Mouse (Mus musculus): ENCODE measurements around the gene Nsun4. TPM values are rescaled to one million over a fixed set of nuclear protein-coding genes. Genes with fewer than 3 reads are reported as not detected.

Gene Nsun4
- polyA plus RNA-seq, 1 experiment = 12.0 TPM

DNA sequence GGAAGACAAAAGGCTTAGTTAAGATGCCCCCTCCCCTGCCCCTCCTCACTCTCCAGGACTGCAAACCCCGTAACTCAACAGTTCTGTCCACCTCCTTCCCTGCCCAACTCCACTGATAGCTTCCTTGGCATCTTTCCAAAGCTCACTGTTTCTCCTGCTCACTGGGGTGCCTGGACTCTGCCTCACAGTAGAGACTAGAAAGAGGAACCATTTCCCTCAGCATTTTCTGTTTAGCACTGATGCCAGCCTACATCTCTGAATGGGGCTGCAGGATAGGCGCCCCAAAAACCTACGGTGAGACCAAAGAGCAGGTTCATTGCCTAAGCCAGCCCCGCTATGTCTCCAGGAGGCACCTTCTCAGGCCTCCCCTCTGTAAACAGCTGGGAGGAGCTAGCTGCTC lies 52.5 kb downstream of the Nsun4 start:
- H3K27me3 ChIP-seq (ENCODE audit: control insufficient read depth, insufficient read depth, insufficient read length) = peaks cover 69% of the 10 kb centered on the region
- no peaks in the 10 kb centered on the region for H3K79me3 ChIP-seq (ENCODE audit: low read depth)
- H3K79me2 ChIP-seq (ENCODE audit: control insufficient read depth, insufficient read depth) = no peaks in the 10 kb centered on the region
- no peak overlapping the region for H3K4me3 ChIP-seq (ENCODE audit: insufficient read depth, poor library complexity, severe bottlenecking)
- H3K36me3 ChIP-seq (ENCODE audit: control insufficient read depth, insufficient read depth) = no peaks in the 10 kb centered on the region
- no peak overlapping the region for H3ac ChIP-seq (ENCODE audit: control insufficient read depth, insufficient read length, low read depth)
- TF ChIP-seq FOSL1 (IDR thresholded peaks at IDR 0.05; ENCODE audit: insufficient read depth, low read length, poor library complexity, severe bottlenecking) (no peak), CTCF (IDR thresholded peaks at IDR 0.05; ENCODE audit: control insufficient read depth, insufficient read depth, insufficient read length) (no peak), MYOD1 (IDR thresholded peaks at IDR 0.05; ENCODE audit: control insufficient read depth, insufficient read length, low read depth) (no peak), MYOG (IDR thresholded peaks at IDR 0.05; ENCODE audit: control insufficient read depth, extremely low read depth, insufficient read length) (no peak), CEBPB (IDR thresholded peaks at IDR 0.05; ENCODE audit: low read depth) (no peak), USF1 (IDR thresholded peaks at IDR 0.05; ENCODE audit: low read depth) (no peak), MAX (IDR thresholded peaks at IDR 0.05) (no peak)

DNA sequence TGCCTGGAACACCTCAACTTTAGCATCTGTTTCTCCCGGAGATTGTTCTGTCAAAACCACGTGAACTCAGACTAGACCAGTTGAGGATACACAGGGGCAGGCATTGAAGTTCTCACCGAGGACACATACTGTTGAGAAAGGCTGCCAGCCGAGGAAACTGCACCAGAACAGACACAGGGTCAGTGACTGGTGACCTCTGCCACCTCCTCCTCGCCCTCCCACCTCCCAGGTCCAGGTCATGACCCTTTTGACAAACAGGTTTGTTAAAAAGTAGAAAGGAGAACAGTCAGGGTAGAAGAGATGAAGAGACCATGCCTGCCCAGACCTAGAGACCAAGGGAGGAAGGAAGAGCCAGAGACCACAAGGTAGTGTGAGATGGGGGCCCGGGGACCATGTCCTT lies 53.0 kb downstream of the Nsun4 start:
- H3ac ChIP-seq (ENCODE audit: control insufficient read depth, insufficient read length, low read depth) = no peak overlapping the region
- no peaks in the 10 kb centered on the region for H3K79me2 ChIP-seq (ENCODE audit: control insufficient read depth, insufficient read depth)
- no peaks in the 10 kb centered on the region for H3K36me3 ChIP-seq (ENCODE audit: control insufficient read depth, insufficient read depth)
- no peaks in the 10 kb centered on the region for H3K79me3 ChIP-seq (ENCODE audit: low read depth)
- no peak overlapping the region for H3K4me3 ChIP-seq (ENCODE audit: insufficient read depth, poor library complexity, severe bottlenecking)
- H3K27me3 ChIP-seq (ENCODE audit: control insufficient read depth, insufficient read depth, insufficient read length) = peaks cover 73% of the 10 kb centered on the region
- TF ChIP-seq MYOD1 (IDR thresholded peaks at IDR 0.05; ENCODE audit: control insufficient read depth, insufficient read length, low read depth) = no peak
- no peak for TF ChIP-seq MAX (IDR thresholded peaks at IDR 0.05)
- TF ChIP-seq CEBPB (IDR thresholded peaks at IDR 0.05; ENCODE audit: low read depth) = no peak
- no peak for TF ChIP-seq FOSL1 (IDR thresholded peaks at IDR 0.05; ENCODE audit: insufficient read depth, low read length, poor library complexity, severe bottlenecking)
- no peak for TF ChIP-seq CTCF (IDR thresholded peaks at IDR 0.05; ENCODE audit: control insufficient read depth, insufficient read depth, insufficient read length)
- no peak for TF ChIP-seq USF1 (IDR thresholded peaks at IDR 0.05; ENCODE audit: low read depth)
- no peak for TF ChIP-seq MYOG (IDR thresholded peaks at IDR 0.05; ENCODE audit: control insufficient read depth, extremely low read depth, insufficient read length)

DNA sequence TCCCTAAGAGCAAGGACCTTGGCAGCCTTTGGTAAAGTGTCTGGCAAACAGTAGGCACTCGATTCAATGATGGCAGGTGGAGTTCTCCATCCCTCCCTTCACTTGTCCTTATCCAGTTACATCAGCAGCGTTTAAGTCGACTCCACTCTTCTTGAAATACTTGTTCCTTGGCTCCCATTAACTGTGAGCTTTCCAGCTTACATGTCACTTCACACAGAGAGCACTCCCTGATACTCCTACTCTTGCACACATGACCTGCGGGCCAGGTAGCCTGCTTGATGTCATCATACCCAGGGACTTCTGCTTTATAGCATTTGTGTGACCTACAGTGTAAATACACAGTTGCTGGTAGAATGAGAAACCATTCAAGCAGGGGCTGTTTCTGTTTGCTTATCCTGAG lies 56.9 kb downstream of the Nsun4 start:
- Histone ChIP-seq H3K79me2 (ENCODE audit: control insufficient read depth, insufficient read depth) (no peaks in the 10 kb centered on the region), H3K27me3 (ENCODE audit: control insufficient read depth, insufficient read depth, insufficient read length) (peaks cover 62% of the 10 kb centered on the region), H3K36me3 (ENCODE audit: control insufficient read depth, insufficient read depth) (no peaks in the 10 kb centered on the region), H3K4me3 (ENCODE audit: insufficient read depth, poor library complexity, severe bottlenecking) (no peak overlapping the region), H3K79me3 (ENCODE audit: low read depth) (no peaks in the 10 kb centered on the region), H3ac (ENCODE audit: control insufficient read depth, insufficient read length, low read depth) (no peak overlapping the region)
- no peak for TF ChIP-seq CTCF (IDR thresholded peaks at IDR 0.05; ENCODE audit: control insufficient read depth, insufficient read depth, insufficient read length)
- TF ChIP-seq USF1 (IDR thresholded peaks at IDR 0.05; ENCODE audit: low read depth) = no peak
- TF ChIP-seq FOSL1 (IDR thresholded peaks at IDR 0.05; ENCODE audit: insufficient read depth, low read length, poor library complexity, severe bottlenecking) = no peak
- no peak for TF ChIP-seq MAX (IDR thresholded peaks at IDR 0.05)
- TF ChIP-seq CEBPB (IDR thresholded peaks at IDR 0.05; ENCODE audit: low read depth) = no peak
- no peak for TF ChIP-seq MYOG (IDR thresholded peaks at IDR 0.05; ENCODE audit: control insufficient read depth, extremely low read depth, insufficient read length)
- no peak for TF ChIP-seq MYOD1 (IDR thresholded peaks at IDR 0.05; ENCODE audit: control insufficient read depth, insufficient read length, low read depth)

DNA sequence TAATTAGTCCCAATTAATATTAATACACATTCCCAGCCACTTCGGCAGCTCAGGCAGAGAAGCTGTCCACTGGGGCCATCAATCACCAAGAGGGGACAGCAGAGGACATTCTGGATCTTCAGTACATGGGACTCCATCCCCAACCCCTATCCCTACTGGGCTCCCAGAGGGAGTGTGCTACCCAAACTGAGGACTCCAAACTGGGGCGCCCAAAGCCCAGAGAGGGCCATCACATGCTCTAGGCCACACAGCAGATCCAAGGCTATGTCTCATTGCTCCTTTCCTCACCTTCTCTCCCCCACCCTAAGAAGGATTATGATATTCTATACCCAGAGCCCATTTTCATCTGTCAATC lies 58.3 kb downstream of the Nsun4 start:
- Histone ChIP-seq H3K27me3 (ENCODE audit: control insufficient read depth, insufficient read depth, insufficient read length) (peaks cover 58% of the 10 kb centered on the region), H3ac (ENCODE audit: control insufficient read depth, insufficient read length, low read depth) (no peak overlapping the region), H3K79me3 (ENCODE audit: low read depth) (no peaks in the 10 kb centered on the region), H3K79me2 (ENCODE audit: control insufficient read depth, insufficient read depth) (no peaks in the 10 kb centered on the region), H3K36me3 (ENCODE audit: control insufficient read depth, insufficient read depth) (no peaks in the 10 kb centered on the region), H3K4me3 (ENCODE audit: insufficient read depth, poor library complexity, severe bottlenecking) (no peak overlapping the region)
- no peak for TF ChIP-seq CTCF (IDR thresholded peaks at IDR 0.05; ENCODE audit: control insufficient read depth, insufficient read depth, insufficient read length)
- no peak for TF ChIP-seq CEBPB (IDR thresholded peaks at IDR 0.05; ENCODE audit: low read depth)
- no peak for TF ChIP-seq MAX (IDR thresholded peaks at IDR 0.05)
- TF ChIP-seq FOSL1 (IDR thresholded peaks at IDR 0.05; ENCODE audit: insufficient read depth, low read length, poor library complexity, severe bottlenecking) = no peak
- TF ChIP-seq USF1 (IDR thresholded peaks at IDR 0.05; ENCODE audit: low read depth) = no peak
- TF ChIP-seq MYOG (IDR thresholded peaks at IDR 0.05; ENCODE audit: control insufficient read depth, extremely low read depth, insufficient read length) = no peak
- TF ChIP-seq MYOD1 (IDR thresholded peaks at IDR 0.05; ENCODE audit: control insufficient read depth, insufficient read length, low read depth) = no peak

DNA sequence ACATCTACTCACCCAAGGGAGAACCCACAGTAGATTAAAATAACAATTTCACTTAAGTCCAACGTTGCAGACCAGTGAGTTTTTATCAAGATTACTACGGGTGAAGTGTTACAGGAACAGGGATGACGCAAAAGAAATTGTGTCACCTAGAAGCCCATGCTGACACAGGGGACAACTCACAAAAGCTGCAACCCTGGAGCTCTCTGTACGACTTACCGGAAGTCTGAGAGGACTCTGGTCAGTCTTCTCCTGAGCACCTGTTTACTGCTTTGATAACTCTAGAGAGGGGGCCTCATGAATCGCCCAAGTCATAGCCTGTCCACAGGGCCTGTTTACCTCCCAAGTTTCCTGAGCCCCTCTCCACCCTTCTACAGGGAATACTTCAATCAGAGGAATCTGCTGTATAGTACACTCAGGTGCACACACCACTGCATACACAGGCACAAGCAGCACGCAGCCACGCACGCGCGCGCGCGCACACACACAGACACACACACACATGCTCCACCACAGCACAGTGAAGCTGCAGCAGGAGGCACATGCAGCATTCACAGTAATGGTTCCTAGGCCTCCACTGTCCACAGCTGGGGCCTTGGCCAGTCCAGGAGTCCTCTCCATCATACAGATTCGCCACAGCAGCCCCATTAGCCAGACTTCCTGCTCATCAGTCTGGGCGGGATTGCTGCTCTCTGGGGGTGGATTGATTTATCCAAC lies 58.9 kb downstream of the Nsun4 start:
- Histone ChIP-seq H3K79me2 (ENCODE audit: control insufficient read depth, insufficient read depth) (no peaks in the 10 kb centered on the region), H3ac (ENCODE audit: control insufficient read depth, insufficient read length, low read depth) (no peak overlapping the region), H3K27me3 (ENCODE audit: control insufficient read depth, insufficient read depth, insufficient read length) (peaks cover 53% of the 10 kb centered on the region), H3K79me3 (ENCODE audit: low read depth) (no peaks in the 10 kb centered on the region), H3K36me3 (ENCODE audit: control insufficient read depth, insufficient read depth) (no peaks in the 10 kb centered on the region), H3K4me3 (ENCODE audit: insufficient read depth, poor library complexity, severe bottlenecking) (no peak overlapping the region)
- TF ChIP-seq FOSL1 (IDR thresholded peaks at IDR 0.05; ENCODE audit: insufficient read depth, low read length, poor library complexity, severe bottlenecking) (no peak), USF1 (IDR thresholded peaks at IDR 0.05; ENCODE audit: low read depth) (no peak), MYOD1 (IDR thresholded peaks at IDR 0.05; ENCODE audit: control insufficient read depth, insufficient read length, low read depth) (no peak), CEBPB (IDR thresholded peaks at IDR 0.05; ENCODE audit: low read depth) (no peak), MAX (IDR thresholded peaks at IDR 0.05) (no peak), MYOG (IDR thresholded peaks at IDR 0.05; ENCODE audit: control insufficient read depth, extremely low read depth, insufficient read length) (no peak), CTCF (IDR thresholded peaks at IDR 0.05; ENCODE audit: control insufficient read depth, insufficient read depth, insufficient read length) (no peak)
